15 mouse cellular contexts compared by ENCODE assay signal in genomic region chr9:41498326-41498725, GRCm38 (mm10).
DNase-seq lines count a peak whose midpoint lies in the region; ATAC-seq lines count a peak whose summit lies in the region.
"Had no signal": no experiment of that assay in that cellular context is flagged by ENCODE, and none has a peak within 500 bp of the region (broad histone marks: within the 10 kb centered on the region; RNA-seq: fewer than 3 reads in every experiment).

No protein-coding gene starts in this region.

- no peaks in the 10 kb centered on the region for H3K4me1 ChIP-seq in forebrain, embryonic 14.5 days (ENCODE audit: control insufficient read depth, insufficient read depth, low read length)
- H3K4me1 ChIP-seq in forebrain, embryonic 15.5 days, result no peaks in the 10 kb centered on the region
- H3K4me1 ChIP-seq: embryonic facial prominence, embryonic 12.5 days; heart, embryonic 10.5 days; liver, embryonic 12.5 days had no signal

- H3K9ac ChIP-seq in forebrain, embryonic 14.5 days (ENCODE audit: low read length), result no peak overlapping the region
- H3K9ac ChIP-seq in forebrain, embryonic 15.5 days (replicated peaks), result no peak overlapping the region
- H3K9ac ChIP-seq: embryonic facial prominence, embryonic 12.5 days; liver, embryonic 12.5 days had no signal

- DNase-seq in forebrain, embryonic 14.5 days (ENCODE audit: low spot score), result peak; percentile 7
- DNase-seq in layer of hippocampus, adult 18-20 months (ENCODE audit: low spot score in 2 of 2), result peak; percentile 18 to 49
- DNase-seq in layer of hippocampus, postnatal 10 days (ENCODE audit: low spot score in 2 of 2), result no peak
- peak; percentile 17 for DNase-seq in layer of hippocampus, adult 9-10 months (ENCODE audit: low spot score)
- DNase-seq in right cerebral cortex, postnatal 36 days (ENCODE audit: low spot score in 2 of 2), result peak; percentile 32 to 54
- no peak for DNase-seq in urinary bladder, postnatal 36 days (ENCODE audit: low spot score in 2 of 2)
- DNase-seq: adrenal gland, adult 8-10 months; cerebellum, postnatal 10 days; lung, postnatal 10 days had no signal

- H3K36me3 ChIP-seq in forebrain, embryonic 14.5 days (ENCODE audit: control insufficient read depth, insufficient read depth, low read length), result peaks cover 5% of the 10 kb centered on the region; the same call in 1 of the 2 replicates
- peaks cover 7% of the 10 kb centered on the region for H3K36me3 ChIP-seq in forebrain, embryonic 15.5 days
- H3K36me3 ChIP-seq: heart, embryonic 10.5 days; liver, embryonic 12.5 days had no signal

- H3K4me3 ChIP-seq in forebrain, embryonic 14.5 days (ENCODE audit: low read depth, low read length), result no peak overlapping the region
- H3K4me3 ChIP-seq in forebrain, embryonic 15.5 days, result no peak overlapping the region
- H3K4me3 ChIP-seq: embryonic facial prominence, embryonic 12.5 days; heart, embryonic 10.5 days; liver, embryonic 12.5 days had no signal

- WGBS in forebrain, embryonic 14.5 days, result 85% methylated on average over 5 of the region's 5 CpGs
- 76% methylated on average over 5 of the region's 5 CpGs for WGBS in forebrain, embryonic 15.5 days

- no peak overlapping the region for H3K4me2 ChIP-seq in forebrain, embryonic 14.5 days (ENCODE audit: low read length)
- H3K4me2 ChIP-seq in forebrain, embryonic 15.5 days (replicated peaks), result no peak overlapping the region
- H3K4me2 ChIP-seq: embryonic facial prominence, embryonic 12.5 days; liver, embryonic 12.5 days had no signal

- H3K9me3 ChIP-seq in forebrain, embryonic 14.5 days (replicated peaks; ENCODE audit: control insufficient read depth, low read length), result no peaks in the 10 kb centered on the region
- H3K9me3 ChIP-seq in forebrain, embryonic 15.5 days, result no peaks in the 10 kb centered on the region
- H3K9me3 ChIP-seq: embryonic facial prominence, embryonic 12.5 days; heart, embryonic 10.5 days; liver, embryonic 12.5 days had no signal

- H3K27ac ChIP-seq in forebrain, embryonic 14.5 days (ENCODE audit: low read depth, low read length), result no peak overlapping the region
- no peak overlapping the region for H3K27ac ChIP-seq in forebrain, embryonic 15.5 days (replicated peaks)
- H3K27ac ChIP-seq: embryonic facial prominence, embryonic 12.5 days; heart, embryonic 10.5 days; liver, embryonic 12.5 days had no signal

- H3K27me3 ChIP-seq in forebrain, embryonic 14.5 days (replicated peaks; ENCODE audit: control insufficient read depth, insufficient read depth, low read length), result no peaks in the 10 kb centered on the region
- no peaks in the 10 kb centered on the region for H3K27me3 ChIP-seq in forebrain, embryonic 15.5 days
- H3K27me3 ChIP-seq: embryonic facial prominence, embryonic 12.5 days; liver, embryonic 12.5 days had no signal

- no peak for ATAC-seq in forebrain, embryonic 14.5 days
- ATAC-seq in forebrain, embryonic 15.5 days (replicated peaks), result no peak
- no peak for ATAC-seq in cerebellum, adult (ENCODE audit: insufficient number of reproducible peaks, low FRiP score, low TSS enrichment)
- ATAC-seq: inflammation-experienced regulatory T-cells, adult 6 months; liver, embryonic 12.5 days had no signal

Comparison
In these comparisons a context has a peak if more than half of its experiments do, and no peak if none do; other contexts are left out.
1. DNase-seq: peak in forebrain, embryonic 14.5 days (single experiment), layer of hippocampus, adult 18-20 months (2 of 2), layer of hippocampus, adult 9-10 months (single experiment) and right cerebral cortex, postnatal 36 days (2 of 2); none in layer of hippocampus, postnatal 10 days (0 of 2) and urinary bladder, postnatal 36 days (0 of 2).